Mouse (Mus musculus) limb, embryonic 12.5 days (tissue): ENCODE data around the gene Naa16. TPM values are rescaled to one million over a fixed set of nuclear protein-coding genes. Genes with fewer than 3 reads are reported as not detected.

Experiments used
- polyA plus RNA-seq: library from polyadenylated mRNA; unstranded; fragments of >200 nt; fragmentation: Nextera tagmentation; extraction: Ambion mirVana; gene quantifications from 2 replicates; pipeline ENCODE4 v1.2.1, GENCODE M21; 2016

Gene Naa16
- polyA plus RNA-seq, 1 experiment from 2014 or later: 60.0 TPM

Other genes with a start within 250 kb of the Naa16 start
- not detected in 2 replicates for gene Zfp957, start 143.4 kb downstream of the Naa16 start, polyA plus RNA-seq
- gene Rgcc, start 89.1 kb downstream of the Naa16 start, polyA plus RNA-seq: 25.6 and 28.6 TPM in 2 replicates
- 11.0 and 12.7 TPM in 2 replicates for gene Mtrf1, start 7.0 kb upstream of the Naa16 start, polyA plus RNA-seq
- gene Kbtbd7, start 35.7 kb upstream of the Naa16 start, polyA plus RNA-seq: 18.3 and 19.6 TPM in 2 replicates
- gene Kbtbd6, start 61.1 kb upstream of the Naa16 start, polyA plus RNA-seq: 4.3 and 4.8 TPM in 2 replicates
- 8.8 and 10.2 TPM in 2 replicates for gene Elf1, start 90.4 kb upstream of the Naa16 start, polyA plus RNA-seq
- 48.6 and 53.2 TPM in 2 replicates for gene Wbp4, start 90.7 kb upstream of the Naa16 start, polyA plus RNA-seq
- 142 and 143 TPM in 2 replicates for gene Sugt1, start 196.9 kb upstream of the Naa16 start, polyA plus RNA-seq